10 mouse cellular contexts compared by ENCODE assay signal in the genomic region with DNA sequence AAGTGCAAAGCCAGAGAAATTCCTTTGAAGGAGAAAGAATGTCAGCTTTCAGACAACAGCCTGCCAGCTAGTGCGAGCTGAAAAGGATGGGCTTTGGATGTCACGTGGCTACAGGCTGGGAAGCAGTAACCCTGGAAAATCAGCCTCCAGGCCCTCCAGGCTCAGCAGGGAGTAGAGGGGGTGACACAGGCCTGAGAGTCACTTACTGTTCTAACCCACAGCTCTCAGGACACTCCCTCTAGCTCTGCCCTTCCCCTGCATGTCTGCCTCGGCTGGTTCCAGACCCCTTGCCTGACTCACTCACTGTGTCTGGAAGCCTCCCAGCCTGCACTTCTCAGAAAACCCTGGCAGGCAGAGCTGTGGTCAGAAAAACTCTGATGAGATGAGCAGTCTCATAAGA. TPM values are rescaled to one million over a fixed set of nuclear protein-coding genes. Genes with fewer than 3 reads are reported as not detected.
DNase-seq lines count a peak whose midpoint lies in the region; ATAC-seq lines count a peak whose summit lies in the region.
"Had no signal": no experiment of that assay in that cellular context is flagged by ENCODE, and none has a peak within 500 bp of the region (broad histone marks: within the 10 kb centered on the region; RNA-seq: fewer than 3 reads in every experiment).

No protein-coding gene starts in this region.

- no peak for ATAC-seq in forebrain, embryonic 13.5 days

- peaks cover 69% of the 10 kb centered on the region for H3K36me3 ChIP-seq in forebrain, embryonic 13.5 days (ENCODE audit: poor library complexity, severe bottlenecking)

- H3K9ac ChIP-seq in forebrain, embryonic 13.5 days = no peak overlapping the region
- H3K9ac ChIP-seq: neural tube, embryonic 13.5 days had no signal

- H3K4me1 ChIP-seq in forebrain, embryonic 13.5 days = no peaks in the 10 kb centered on the region
- H3K4me1 ChIP-seq: neural tube, embryonic 13.5 days had no signal

- no peak overlapping the region for H3K4me2 ChIP-seq in forebrain, embryonic 13.5 days
- H3K4me2 ChIP-seq: neural tube, embryonic 13.5 days had no signal

- no peak overlapping the region for H3K27ac ChIP-seq in forebrain, embryonic 13.5 days
- H3K27ac ChIP-seq: neural tube, embryonic 13.5 days had no signal

- no peaks in the 10 kb centered on the region for H3K9me3 ChIP-seq in forebrain, embryonic 13.5 days (replicated peaks)
- H3K9me3 ChIP-seq: neural tube, embryonic 13.5 days had no signal

- 42% methylated on average over 3 of the region's 3 CpGs for WGBS in forebrain, embryonic 13.5 days

- DNase-seq in adrenal gland, adult 2 months = peak; percentile 41
- DNase-seq in adrenal gland, postnatal 4 days (ENCODE audit: low spot score in 2 of 2) = no peak
- DNase-seq in 3134 (ENCODE audit: extremely low read depth, insufficient read length, low spot score) = peak; percentile 84
- peak; percentile 17 for DNase-seq in brain, adult 2 months (ENCODE audit: low read depth, low spot score)
- peak; percentile 45 for DNase-seq in heart, postnatal 25 days (ENCODE audit: low spot score)
- DNase-seq in thymus, postnatal 25 days = no peak
- DNase-seq in layer of hippocampus, adult 9-11 months = no peak
- DNase-seq: B cell, adult 2 months had no signal

- H3K27me3 ChIP-seq in forebrain, embryonic 13.5 days = no peaks in the 10 kb centered on the region
- H3K27me3 ChIP-seq: neural tube, embryonic 13.5 days had no signal

- intact Hi-C loops in heart, postnatal 25 days (cut with DNase I) = no loop called here

- H3K4me3 ChIP-seq in forebrain, embryonic 13.5 days = no peak overlapping the region
- H3K4me3 ChIP-seq: neural tube, embryonic 13.5 days had no signal

RNA-seq across cellular contexts. Expression of a gene that starts 20.1 kb away (rescaled TPM):
- 10 to 100 TPM in 1 of 2 experiments, 1 to 10 TPM in 1; 8.9 to 12.0 TPM for total RNA-seq in adrenal gland, adult 2 months (2021)
- 9.7 and 9.8 TPM in 2 replicates for polyA plus RNA-seq in adrenal gland, adult 2 months (2012; rRNA removed)
- total RNA-seq in adrenal gland, postnatal 4 days (2021) = 10 to 100 TPM; 36.1 to 59.6 TPM
- total RNA-seq in heart, postnatal 25 days (2021) = 10 to 100 TPM; 13.7 to 17.4 TPM
- polyA plus RNA-seq in forebrain, embryonic 13.5 days (2015; fragmentation: Nextera tagmentation; extraction: Ambion mirVana) = 0.99 and 1.9 TPM in 2 replicates

RNA-seq across cellular contexts. Expression of a gene that starts 39.5 kb away (rescaled TPM):
- total RNA-seq in adrenal gland, adult 2 months (2021) = 10 to 100 TPM; 18.5 to 27.2 TPM
- 17.2 and 21.7 TPM in 2 replicates for polyA plus RNA-seq in adrenal gland, adult 2 months (2012; rRNA removed)
- 10 to 100 TPM; 34.4 to 34.5 TPM for total RNA-seq in adrenal gland, postnatal 4 days (2021)
- total RNA-seq in heart, postnatal 25 days (2021) = 10 to 100 TPM; 19.2 to 21.5 TPM
- 46.2 and 46.3 TPM in 2 replicates for polyA plus RNA-seq in forebrain, embryonic 13.5 days (2015; fragmentation: Nextera tagmentation; extraction: Ambion mirVana)

RNA-seq across cellular contexts. Expression of a gene that starts 54.2 kb away (rescaled TPM):
- 10 to 100 TPM; 15.2 to 18.9 TPM for total RNA-seq in adrenal gland, adult 2 months (2021)
- 9.5 and 12.9 TPM in 2 replicates for polyA plus RNA-seq in adrenal gland, adult 2 months (2012; rRNA removed)
- 10 to 100 TPM; 26.0 to 29.6 TPM for total RNA-seq in adrenal gland, postnatal 4 days (2021)
- total RNA-seq in heart, postnatal 25 days (2021) = 10 to 100 TPM; 11.4 to 11.7 TPM
- polyA plus RNA-seq in forebrain, embryonic 13.5 days (2015; fragmentation: Nextera tagmentation; extraction: Ambion mirVana) = 16.5 and 16.8 TPM in 2 replicates

Comparison
In these comparisons a context has a peak if more than half of its experiments do, and no peak if none do; other contexts are left out.
1. DNase-seq: peak in adrenal gland, adult 2 months (single experiment), 3134 (single experiment), brain, adult 2 months (single experiment) and heart, postnatal 25 days (single experiment); none in adrenal gland, postnatal 4 days (0 of 2), thymus, postnatal 25 days (single experiment) and layer of hippocampus, adult 9-11 months (single experiment).